Mouse (Mus musculus) midbrain, embryonic 10.5 days (tissue): ENCODE data around the gene Fstl1. TPM values are rescaled to one million over a fixed set of nuclear protein-coding genes. Genes with fewer than 3 reads are reported as not detected.

Experiments
- DNase-seq: peaks from one replicate; pipeline ENCODE4 v3.0.0-alpha.2; 2017; ENCODE audit warnings: low spot score
- H3K27ac ChIP-seq: fragments of 300-500 bp; sonication (generic); replicated peaks from 2 replicates; pipeline ENCODE4 v1.5.1; 2016; ENCODE audit warnings: mild to moderate bottlenecking
- H3K27me3 ChIP-seq: fragments of 300-500 bp; sonication (generic); 2 replicates; pipeline ENCODE4 v1.6.1; 2016; ENCODE audit warnings: low read depth, mild to moderate bottlenecking; ENCODE audit not compliant: poor library complexity, severe bottlenecking
- H3K36me3 ChIP-seq: fragments of 300-500 bp; sonication (generic); 2 replicates; pipeline ENCODE4 v1.6.1; 2016; ENCODE audit warnings: mild to moderate bottlenecking, moderate library complexity
- H3K4me1 ChIP-seq: fragments of 300-500 bp; sonication (generic); 2 replicates; pipeline ENCODE4 v1.6.1; 2016
- H3K4me3 ChIP-seq: fragments of 300-500 bp; sonication (generic); 2 replicates; pipeline ENCODE4 v1.5.1; 2016; ENCODE audit warnings: mild to moderate bottlenecking, moderate library complexity
- H3K9me3 ChIP-seq: fragments of 300-500 bp; sonication (generic); replicated peaks from 2 replicates; pipeline ENCODE4 v1.6.1; 2016; ENCODE audit warnings: mild to moderate bottlenecking
- WGBS: fragments of 180-500 bp; shearing (Covaris S2); methylation state at CpG from one replicate; pipeline ENCODE4 v1.1.7; 2016; 5-methylcytosine and 5-hydroxymethylcytosine counted together
- polyA plus RNA-seq: library from polyadenylated mRNA; unstranded; fragments of >200 nt; fragmentation: Nextera tagmentation; extraction: Ambion mirVana; gene quantifications from 2 replicates; pipeline ENCODE4 v1.2.1, GENCODE M21; 2016

The Fstl1 gene
- polyA plus RNA-seq, 1 experiment from 2014 or later: 168 TPM

GRCm38 (mm10) chr16:37845202-37845925 is 68.7 kb downstream of the Fstl1 start:
- Histone ChIP-seq H3K36me3 (no peaks in the 10 kb centered on the region), H3K4me1 (no peaks in the 10 kb centered on the region), H3K9me3 (no peaks in the 10 kb centered on the region), H3K4me3 (no peak overlapping the region), H3K27me3 (no peaks in the 10 kb centered on the region), H3K27ac (no peak overlapping the region)
- no peak for DNase-seq
- WGBS: 95% methylated on average over 7 of the region's 7 CpGs

- Histone ChIP-seq H3K27ac (no peak overlapping the region), H3K9me3 (no peaks in the 10 kb centered on the region), H3K4me1 (no peaks in the 10 kb centered on the region), H3K4me3 (no peak overlapping the region), H3K36me3 (no peaks in the 10 kb centered on the region), H3K27me3 (no peaks in the 10 kb centered on the region)
- DNase-seq: no peak
- WGBS: 87% methylated on average over 3 of the region's 3 CpGs
Observed at GRCm38 (mm10) chr16:37847081-37847480, 70.4 kb downstream of the Fstl1 start.

DNA sequence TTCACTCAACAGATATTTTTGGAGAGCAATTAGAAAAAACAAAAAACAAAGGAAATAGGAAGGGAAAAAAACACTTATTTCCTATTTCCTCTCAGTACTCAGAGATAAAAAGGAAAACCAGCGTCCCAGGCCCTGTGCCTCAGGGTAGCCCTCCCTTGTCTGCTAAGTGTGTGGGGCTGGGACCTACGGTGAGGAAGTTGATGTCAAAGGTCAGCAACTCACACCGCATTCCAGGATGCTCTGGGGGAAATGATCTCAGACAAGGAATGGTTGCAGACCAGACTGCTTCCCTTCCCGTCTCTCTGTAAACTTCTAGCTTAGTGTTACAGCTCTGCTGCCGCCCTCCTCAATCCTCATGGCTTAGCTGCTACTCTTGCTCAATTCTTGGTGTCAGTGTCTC is 74.7 kb downstream of the Fstl1 start:
- Histone ChIP-seq H3K36me3 (no peaks in the 10 kb centered on the region), H3K4me3 (no peak overlapping the region), H3K9me3 (no peaks in the 10 kb centered on the region), H3K4me1 (0 out of 2 replicates have a peak, but pooled peaks cover 3% of the 10 kb centered on the region), H3K27me3 (no peaks in the 10 kb centered on the region), H3K27ac (no peak overlapping the region)
- WGBS: 55% methylated on average over 5 of the region's 5 CpGs
- peak; percentile 22 for DNase-seq

DNA sequence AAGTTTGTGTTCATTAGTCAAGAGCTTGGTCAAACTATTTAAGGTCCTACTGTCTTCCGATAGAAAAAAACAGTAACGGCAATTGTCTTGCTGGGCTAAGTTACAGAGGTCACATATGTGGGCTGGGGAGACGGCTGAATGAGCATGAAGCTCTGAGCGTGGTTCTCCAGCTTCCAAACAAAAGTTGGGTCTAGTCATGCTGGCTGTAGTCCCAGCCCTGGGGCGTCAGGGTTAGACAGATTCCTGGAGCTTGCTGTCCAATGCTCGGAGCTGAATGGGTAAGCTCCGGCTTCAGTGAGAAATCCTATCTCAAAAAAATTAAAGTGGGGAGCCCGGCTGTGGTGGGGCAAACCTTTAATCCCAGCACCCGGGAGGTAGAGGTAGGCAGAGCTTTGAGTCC is 76.6 kb downstream of the Fstl1 start:
- no peak overlapping the region for H3K4me3 ChIP-seq
- H3K4me1 ChIP-seq: peaks cover 6% of the 10 kb centered on the region
- no peak for DNase-seq
- H3K27ac ChIP-seq: no peak overlapping the region
- WGBS: 84% methylated on average over 9 of the region's 9 CpGs
- no peaks in the 10 kb centered on the region for H3K36me3 ChIP-seq
- H3K9me3 ChIP-seq: no peaks in the 10 kb centered on the region
- no peaks in the 10 kb centered on the region for H3K27me3 ChIP-seq

GRCm38 (mm10) chr16:37854054-37854453 is 77.4 kb downstream of the Fstl1 start:
- Histone ChIP-seq H3K36me3 (no peaks in the 10 kb centered on the region), H3K9me3 (no peaks in the 10 kb centered on the region), H3K27me3 (no peaks in the 10 kb centered on the region), H3K4me1 (peaks cover 6% of the 10 kb centered on the region), H3K4me3 (no peak overlapping the region), H3K27ac (no peak overlapping the region)
- DNase-seq: no peak
- WGBS: 77% methylated on average over 14 of the region's 14 CpGs

DNA sequence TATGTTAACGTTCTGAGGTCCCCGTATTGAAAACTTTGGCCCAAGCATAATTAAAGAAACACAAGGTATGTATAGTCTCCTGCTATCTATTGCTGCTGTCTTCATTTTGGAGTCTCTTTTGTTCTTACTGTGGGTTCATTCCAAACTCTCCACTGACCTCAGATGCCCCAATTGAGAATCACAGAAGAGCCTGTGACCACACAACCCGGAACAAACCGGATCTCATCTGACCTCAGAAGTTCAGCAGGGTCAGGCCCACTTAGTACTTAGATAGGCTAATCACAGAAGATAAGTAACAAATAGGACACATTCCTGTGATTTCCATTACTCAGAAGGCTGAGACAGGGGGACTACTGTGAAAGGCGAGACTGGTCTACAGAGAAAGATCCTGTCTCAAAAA is 77.9 kb downstream of the Fstl1 start:
- WGBS: 71% methylated on average over 5 of the region's 5 CpGs
- no peak for DNase-seq

GRCm38 (mm10) chr16:37855583-37855982 is 78.9 kb downstream of the Fstl1 start:
- Histone ChIP-seq H3K4me1 (peaks cover 6% of the 10 kb centered on the region), H3K27me3 (no peaks in the 10 kb centered on the region), H3K4me3 (no peak overlapping the region), H3K9me3 (no peaks in the 10 kb centered on the region), H3K36me3 (no peaks in the 10 kb centered on the region), H3K27ac (no peak overlapping the region)
- 81% methylated on average over 8 of the region's 8 CpGs for WGBS
- no peak for DNase-seq

More for the DNA sequence above, 77.9 kb downstream of the Fstl1 start:
- H3K4me1 ChIP-seq: peaks cover 6% of the 10 kb centered on the region
- no peaks in the 10 kb centered on the region for H3K36me3 ChIP-seq
- H3K9me3 ChIP-seq: no peaks in the 10 kb centered on the region
- no peak overlapping the region for H3K4me3 ChIP-seq
- H3K27ac ChIP-seq: no peak overlapping the region
- H3K27me3 ChIP-seq: no peaks in the 10 kb centered on the region

GRCm38 (mm10) chr16:37856327-37856726 is 79.7 kb downstream of the Fstl1 start:
- 85% methylated on average over 3 of the region's 3 CpGs for WGBS
- Histone ChIP-seq H3K9me3 (no peaks in the 10 kb centered on the region), H3K27me3 (no peaks in the 10 kb centered on the region), H3K27ac (no peak overlapping the region), H3K36me3 (no peaks in the 10 kb centered on the region), H3K4me1 (peaks cover 6% of the 10 kb centered on the region), H3K4me3 (no peak overlapping the region)
- DNase-seq: no peak

DNA sequence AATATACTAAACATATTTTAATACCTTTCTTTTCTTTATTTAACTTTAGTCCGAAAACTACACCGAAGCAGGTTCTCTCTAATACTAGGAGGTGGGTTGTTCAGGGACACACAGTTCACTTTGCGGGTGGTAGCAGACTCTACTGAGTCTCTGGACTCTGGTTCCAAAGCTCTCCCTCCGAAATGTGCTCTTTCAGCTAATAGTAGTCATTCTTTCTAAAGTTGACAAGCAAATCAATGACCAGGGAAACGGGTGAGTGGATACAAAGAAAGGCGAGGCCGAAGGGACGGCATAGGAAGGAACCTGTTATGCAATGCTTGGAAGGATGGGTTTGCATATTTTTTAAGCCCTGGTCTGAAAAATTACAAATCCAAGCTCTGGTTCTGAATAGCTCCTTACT is 80.8 kb downstream of the Fstl1 start:
- Histone ChIP-seq H3K27me3 (no peaks in the 10 kb centered on the region), H3K9me3 (no peaks in the 10 kb centered on the region), H3K4me1 (peaks cover 6% of the 10 kb centered on the region), H3K27ac (no peak overlapping the region), H3K4me3 (no peak overlapping the region), H3K36me3 (no peaks in the 10 kb centered on the region)
- WGBS: 74% methylated on average over 8 of the region's 8 CpGs
- DNase-seq: no peak

- no peaks in the 10 kb centered on the region for H3K9me3 ChIP-seq
- WGBS: 84% methylated on average over 7 of the region's 7 CpGs
- no peak for DNase-seq
- no peak overlapping the region for H3K27ac ChIP-seq
- H3K36me3 ChIP-seq: no peaks in the 10 kb centered on the region
- no peak overlapping the region for H3K4me3 ChIP-seq
- peaks cover 6% of the 10 kb centered on the region for H3K4me1 ChIP-seq
- H3K27me3 ChIP-seq: no peaks in the 10 kb centered on the region
Observed at GRCm38 (mm10) chr16:37860213-37860612, 83.5 kb downstream of the Fstl1 start.

- DNase-seq: no peak
- no peaks in the 10 kb centered on the region for H3K27me3 ChIP-seq
- no peaks in the 10 kb centered on the region for H3K9me3 ChIP-seq
- peaks cover 6% of the 10 kb centered on the region for H3K4me1 ChIP-seq
- 87% methylated on average over 7 of the region's 7 CpGs for WGBS
- H3K4me3 ChIP-seq: no peak within 1 kb of the TSS
- no peaks in the 10 kb centered on the region for H3K36me3 ChIP-seq
- no peak within 1 kb of the TSS for H3K27ac ChIP-seq
Observed at GRCm38 (mm10) chr16:37861029-37861428, 84.4 kb downstream of the Fstl1 start, which contains the start of gene Gm36028. TSS of gene Gm36028 (minus strand) at chr16:37861146.

DNA sequence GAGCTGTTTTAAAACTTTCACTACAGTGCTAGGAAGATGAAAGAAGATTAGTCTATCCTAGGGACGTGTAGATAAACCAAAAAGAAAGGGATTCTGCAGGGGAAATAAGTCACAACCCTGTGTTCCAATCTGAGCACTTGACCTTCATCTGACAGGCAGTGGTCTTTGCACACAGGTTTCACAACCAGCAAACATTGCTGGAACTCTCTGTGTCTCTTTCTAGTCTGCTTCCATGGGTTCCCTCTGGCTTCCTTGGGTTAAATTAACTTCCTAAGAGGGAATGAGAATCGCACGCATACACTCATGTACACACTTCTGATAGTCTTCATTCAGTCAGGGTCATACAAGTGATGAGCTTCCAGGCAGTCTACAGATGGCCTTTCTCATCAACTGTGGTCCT is 87.2 kb downstream of the Fstl1 start:
- no peak overlapping the region for H3K27ac ChIP-seq
- H3K4me1 ChIP-seq: peaks cover 9% of the 10 kb centered on the region
- no peaks in the 10 kb centered on the region for H3K9me3 ChIP-seq
- no peaks in the 10 kb centered on the region for H3K36me3 ChIP-seq
- H3K4me3 ChIP-seq: no peak overlapping the region
- WGBS: 88% methylated on average over 3 of the region's 3 CpGs
- no peaks in the 10 kb centered on the region for H3K27me3 ChIP-seq
- DNase-seq: no peak

- Histone ChIP-seq H3K36me3 (peaks cover 9% of the 10 kb centered on the region), H3K27ac (no peak overlapping the region), H3K4me1 (peaks cover 22% of the 10 kb centered on the region), H3K27me3 (no peaks in the 10 kb centered on the region), H3K9me3 (no peaks in the 10 kb centered on the region), H3K4me3 (no peak overlapping the region)
- 92% methylated on average over 9 of the region's 9 CpGs for WGBS
- DNase-seq: no peak
Observed at GRCm38 (mm10) chr16:37865841-37866240, 89.2 kb downstream of the Fstl1 start.
